Mouse (Mus musculus) E14TG2a.4 (cell line): ENCODE results near the gene Rab21.

Experiments
- CTCF ChIP-seq: conservative IDR thresholded peaks from 2 replicates; pipeline ENCODE4 v1.5.1; 2014; ENCODE audit warnings: low read length
- NANOG ChIP-seq: IDR thresholded peaks from 2 replicates; pipeline ENCODE4 v1.6.1; 2014; ENCODE audit warnings: borderline replicate concordance, low read length, mixed read lengths

DNA sequence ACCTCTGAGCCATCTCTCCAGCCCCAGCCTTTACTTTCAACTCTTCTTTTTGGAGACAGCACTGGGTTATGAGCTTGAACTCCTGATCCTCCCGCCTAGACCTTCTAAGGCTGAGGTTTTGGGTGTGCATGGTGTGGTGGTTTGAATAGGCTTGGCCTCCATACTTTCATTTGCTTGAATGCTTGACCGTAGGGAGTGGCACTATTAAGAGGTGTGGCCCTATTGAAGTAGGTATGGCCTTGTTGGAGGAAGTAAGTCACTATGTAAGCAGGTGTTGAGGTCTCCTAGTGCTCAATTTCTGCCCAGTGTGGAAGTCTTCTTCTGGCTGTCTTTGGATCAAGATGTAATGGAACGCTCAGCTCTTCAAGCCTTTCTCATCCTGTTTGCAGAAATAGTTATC lies 54.0 kb downstream of the Rab21 start:
- TF ChIP-seq CTCF, result no peak
- no peak for TF ChIP-seq NANOG
